Mouse (Mus musculus) liver, embryonic 14.5 days (tissue): ENCODE results near the gene Socs5. TPM values are rescaled to one million over a fixed set of nuclear protein-coding genes. Genes with fewer than 3 reads are reported as not detected.

Experiments
- ATAC-seq: fragments of 200-750 bp; cut with Nextera tagmentation; 2 replicates; pipeline ENCODE4 v1.8.0; 2017; ENCODE audit warnings: moderate number of reproducible peaks, mild to moderate bottlenecking, moderate library complexity; ENCODE audit not compliant: insufficient read depth
- DNase-seq, 3 experiments: peaks; one replicate each; pipeline ENCODE4 v3.0.0-alpha.2; 2012 to 2013; ENCODE audit warnings: low read depth in 3 of 3, low spot score in 3 of 3
- H3K27ac ChIP-seq: fragments of 300-500 bp; sonication (generic); 2 replicates; pipeline ENCODE4 v1.5.1; 2014; ENCODE audit warnings: moderate library complexity, mild to moderate bottlenecking, control low read depth, inconsistent platforms
- H3K27me3 ChIP-seq: fragments of 300-500 bp; sonication (generic); 2 replicates; pipeline ENCODE4 v1.6.1; 2014; ENCODE audit warnings: mild to moderate bottlenecking, low read length, moderate library complexity; ENCODE audit not compliant: control insufficient read depth, insufficient read depth
- H3K36me3 ChIP-seq: fragments of 300-500 bp; sonication (generic); replicated peaks from 2 replicates; pipeline ENCODE4 v1.6.1; 2014; ENCODE audit warnings: low read depth; ENCODE audit not compliant: control insufficient read depth, insufficient read depth
- H3K4me1 ChIP-seq, 2 experiments: fragments of 200-500 bp in 1 of 2; fragments of 300-500 bp in 1 of 2; sonication (generic) in 1 of 2; replicated peaks; 2 replicates each; pipeline ENCODE4 v1.6.1; 2012 to 2014; ENCODE audit warnings: antibody characterized with exemption in 1 of 2, inconsistent platforms in 1 of 2, low read length in 1 of 2; ENCODE audit not compliant: control insufficient read depth in 2 of 2, insufficient read depth in 2 of 2
- H3K4me2 ChIP-seq: fragments of 300-500 bp; sonication (generic); 2 replicates; pipeline ENCODE4 v1.6.1; 2014; ENCODE audit warnings: low read depth, mild to moderate bottlenecking, control low read depth, moderate library complexity
- H3K4me3 ChIP-seq, 2 experiments: fragments of 200-500 bp in 1 of 2; fragments of 300-500 bp in 1 of 2; sonication (generic) in 1 of 2; 2 replicates each; pipeline ENCODE4 v1.5.1; 2012 to 2014; ENCODE audit warnings: low read depth in 2 of 2, low read length in 2 of 2, mild to moderate bottlenecking in 2 of 2, control low read depth in 1 of 2, inconsistent platforms in 1 of 2, moderate library complexity in 1 of 2; ENCODE audit not compliant: insufficient read depth in 1 of 2
- H3K9ac ChIP-seq: fragments of 300-500 bp; sonication (generic); replicated peaks from 2 replicates; pipeline ENCODE4 v1.6.1; 2014; ENCODE audit warnings: mild to moderate bottlenecking, control low read depth, moderate library complexity
- H3K9me3 ChIP-seq: fragments of 300-500 bp; sonication (generic); 2 replicates; pipeline ENCODE4 v1.6.1; 2016; ENCODE audit warnings: low read length, mixed read lengths; ENCODE audit not compliant: control insufficient read depth
- CTCF ChIP-seq: IDR thresholded peaks from 2 replicates; pipeline ENCODE4 v1.5.1; 2016; ENCODE audit warnings: antibody characterized with exemption, low read depth, control low read depth
- EP300 ChIP-seq: IDR thresholded peaks from 2 replicates; pipeline ENCODE4 v1.6.1; 2016; ENCODE audit warnings: antibody characterized with exemption, low read depth
- WGBS: fragments of 180-500 bp; shearing (Covaris S2); extraction: QIAGEN DNeasy Blood & Tissue Kit; methylation state at CpG from one replicate; pipeline ENCODE4 v1.1.7; 2014; ENCODE audit not compliant: insufficient replicate concordance; 5-methylcytosine and 5-hydroxymethylcytosine counted together
- polyA plus RNA-seq, 2 experiments: library from polyadenylated mRNA; depleted of rRNA in 1 of 2; stranded (reverse) in 1 of 2; unstranded in 1 of 2; fragments of >200 nt; fragmentation: Nextera tagmentation in 1 of 2; extraction: Ambion mirVana in 1 of 2; gene quantifications; 2 replicates each; pipeline versions ENCODE4 v1.2.1 to v1.2.3; 2012 to 2014

The Socs5 gene
- polyA plus RNA-seq, 2 experiments, result 1.6 TPM

GRCm38 (mm10) chr17:87172031-87172430 is 64.6 kb downstream of the Socs5 start:
- Histone ChIP-seq H3K4me1 (no peaks in the 10 kb centered on the region), H3K4me3 (no peak overlapping the region), H3K27me3 (no peaks in the 10 kb centered on the region), H3K9me3 (no peaks in the 10 kb centered on the region), H3K4me2 (no peak overlapping the region), H3K27ac (no peak overlapping the region), H3K36me3 (no peaks in the 10 kb centered on the region), H3K9ac (no peak overlapping the region)
- TF ChIP-seq EP300 (no peak), CTCF (no peak)
- WGBS, result 55% methylated on average over 3 of the region's 3 CpGs
- DNase-seq, result no peak
- ATAC-seq, result no peak

GRCm38 (mm10) chr17:87173966-87174365 is 66.5 kb downstream of the Socs5 start:
- Histone ChIP-seq H3K27ac (no peak overlapping the region), H3K4me3 (no peak overlapping the region), H3K9ac (no peak overlapping the region), H3K36me3 (no peaks in the 10 kb centered on the region), H3K4me2 (no peak overlapping the region), H3K27me3 (no peaks in the 10 kb centered on the region), H3K4me1 (no peaks in the 10 kb centered on the region), H3K9me3 (no peaks in the 10 kb centered on the region)
- DNase-seq (no peak), ATAC-seq (no peak)
- WGBS, result 68% methylated on average over 2 of the region's 2 CpGs
- TF ChIP-seq EP300 (no peak), CTCF (no peak)

DNA sequence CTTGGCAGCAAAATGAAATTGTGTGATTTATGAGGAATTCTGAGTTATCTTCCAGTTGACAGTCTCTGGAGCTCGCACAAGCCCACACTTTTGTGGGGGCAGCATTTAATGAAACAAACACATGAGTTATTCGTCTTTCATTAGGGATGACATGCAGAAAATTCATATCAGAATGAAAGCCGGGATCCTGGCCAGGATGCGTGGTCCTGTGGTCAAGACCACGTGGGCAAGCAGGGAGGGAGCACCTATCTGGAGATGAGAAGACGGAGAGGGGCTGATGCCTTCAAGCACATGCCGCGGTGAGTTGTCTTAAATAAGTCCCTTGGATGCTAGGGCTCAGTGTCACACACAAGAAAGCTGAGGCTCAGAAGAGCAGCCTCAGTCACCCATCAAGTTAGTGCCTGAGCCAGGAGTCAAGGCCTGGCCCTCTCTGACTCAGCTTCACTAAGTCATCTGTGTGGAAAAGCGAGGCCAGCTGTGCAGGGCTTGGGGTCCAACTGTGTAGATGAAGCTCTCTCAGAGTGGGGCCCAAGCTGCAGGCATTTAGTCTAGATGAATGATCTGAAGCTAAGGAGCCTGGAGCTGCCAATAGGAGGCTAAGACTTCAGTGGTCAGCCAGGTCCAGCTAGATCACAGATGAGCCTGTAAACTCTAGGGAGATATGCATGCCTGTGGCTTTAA is 67.3 kb downstream of the Socs5 start:
- Histone ChIP-seq H3K9ac (no peak overlapping the region), H3K4me1 (no peaks in the 10 kb centered on the region), H3K4me3 (no peak overlapping the region), H3K27ac (no peak overlapping the region), H3K4me2 (no peak overlapping the region), H3K27me3 (no peaks in the 10 kb centered on the region), H3K36me3 (no peaks in the 10 kb centered on the region), H3K9me3 (no peaks in the 10 kb centered on the region)
- no peak for TF ChIP-seq EP300
- TF ChIP-seq CTCF, result no peak
- no peak for ATAC-seq
- 57% methylated on average over 9 of the region's 9 CpGs for WGBS
- DNase-seq, result no peak

- no peaks in the 10 kb centered on the region for H3K36me3 ChIP-seq
- TF ChIP-seq CTCF (no peak), EP300 (no peak)
- no peaks in the 10 kb centered on the region for H3K9me3 ChIP-seq
- no peak overlapping the region for H3K9ac ChIP-seq
- no peak for ATAC-seq
- WGBS, result 53% methylated on average over 17 of the region's 17 CpGs
- no peaks in the 10 kb centered on the region for H3K27me3 ChIP-seq
- no peak overlapping the region for H3K27ac ChIP-seq
- H3K4me3 ChIP-seq, result no peak overlapping the region
- H3K4me2 ChIP-seq, result no peak overlapping the region
- no peaks in the 10 kb centered on the region for H3K4me1 ChIP-seq
- DNase-seq, result no peak
Observed at GRCm38 (mm10) chr17:87176066-87177012, 68.9 kb downstream of the Socs5 start.
